ENCODE assay signal across 19 mouse cellular contexts in genomic region chr19:16371680-16372079, GRCm38 (mm10).
DNase-seq lines count a peak whose midpoint lies in the region; ATAC-seq lines count a peak whose summit lies in the region.
"Had no signal": no experiment of that assay in that cellular context is flagged by ENCODE, and none has a peak within 500 bp of the region (broad histone marks: within the 10 kb centered on the region; RNA-seq: fewer than 3 reads in every experiment).

No protein-coding gene starts in this region.

- H3K4me2 ChIP-seq in kidney, embryonic 16.5 days (replicated peaks; ENCODE audit: low read depth, low read length), result no peak overlapping the region
- no peak overlapping the region for H3K4me2 ChIP-seq in forebrain, embryonic 16.5 days (ENCODE audit: low read length)
- H3K4me2 ChIP-seq: forebrain, embryonic 12.5 days had no signal

- H3K9ac ChIP-seq in kidney, embryonic 16.5 days (replicated peaks; ENCODE audit: low read length), result no peak overlapping the region
- no peak overlapping the region for H3K9ac ChIP-seq in forebrain, embryonic 16.5 days (replicated peaks; ENCODE audit: low read depth, low read length)
- H3K9ac ChIP-seq: forebrain, embryonic 12.5 days had no signal

- peaks cover 24% of the 10 kb centered on the region; the same call in 1 of the 2 replicates for H3K4me1 ChIP-seq in kidney, embryonic 16.5 days (ENCODE audit: insufficient read depth, low read length)
- H3K4me1 ChIP-seq in forebrain, embryonic 16.5 days (replicated peaks; ENCODE audit: control insufficient read depth, insufficient read depth, low read length), result peaks cover 26% of the 10 kb centered on the region

- no peaks in the 10 kb centered on the region for H3K9me3 ChIP-seq in kidney, embryonic 16.5 days (ENCODE audit: low read length)
- H3K9me3 ChIP-seq in forebrain, embryonic 16.5 days (ENCODE audit: control insufficient read depth, low read length), result no peaks in the 10 kb centered on the region
- H3K9me3 ChIP-seq: forebrain, embryonic 12.5 days; heart, embryonic 10.5 days; megakaryocyte, embryonic 14.5 days had no signal

- DNase-seq in adrenal gland, postnatal 14 days, result peak; percentile 28
- no peak for DNase-seq in adrenal gland, postnatal 10 days
- DNase-seq in urinary bladder, postnatal 14 days (ENCODE audit: low spot score), result peak; percentile 24
- DNase-seq in urinary bladder, postnatal 4 days (ENCODE audit: low spot score in 2 of 2), result no peak
- peak; percentile 36 for DNase-seq in fibroblast of lung, adult 2 months (ENCODE audit: low read depth)
- DNase-seq: B cell, adult 2 months; cerebellum, adult 9-11 months; gastrocnemius, postnatal 36 days; heart, postnatal 36 days; kidney, adult 8-10 months; layer of hippocampus, postnatal 36 days; liver; right cerebral cortex, postnatal 14 days had no signal

- H3K36me3 ChIP-seq in kidney, embryonic 16.5 days (ENCODE audit: insufficient read depth, low read length), result no peaks in the 10 kb centered on the region
- H3K36me3 ChIP-seq in forebrain, embryonic 16.5 days (ENCODE audit: control insufficient read depth, insufficient read depth), result no peaks in the 10 kb centered on the region
- H3K36me3 ChIP-seq: forebrain, embryonic 12.5 days; heart, embryonic 10.5 days had no signal

- no peaks in the 10 kb centered on the region for H3K27me3 ChIP-seq in kidney, embryonic 16.5 days (ENCODE audit: insufficient read depth, low read length)
- H3K27me3 ChIP-seq in forebrain, embryonic 16.5 days (replicated peaks; ENCODE audit: control insufficient read depth, insufficient read depth, low read length), result no peaks in the 10 kb centered on the region
- H3K27me3 ChIP-seq: forebrain, embryonic 12.5 days; megakaryocyte, embryonic 14.5 days had no signal

- no peak for ATAC-seq in kidney, embryonic 16.5 days (ENCODE audit: low FRiP score, low TSS enrichment)
- ATAC-seq in megakaryocyte-erythroid progenitor cell, adult 5-6 weeks (replicated peaks; ENCODE audit: low FRiP score, low TSS enrichment, poor library complexity, severe bottlenecking), result no peak
- ATAC-seq in forebrain, embryonic 16.5 days, result no peak

- 64% methylated on average over 2 of the region's 2 CpGs for WGBS in kidney, embryonic 16.5 days
- WGBS in forebrain, embryonic 16.5 days, result 84% methylated on average over 2 of the region's 2 CpGs

- H3K27ac ChIP-seq in kidney, embryonic 16.5 days (ENCODE audit: low read length), result no peak overlapping the region
- H3K27ac ChIP-seq in forebrain, embryonic 16.5 days (ENCODE audit: low read length), result no peak overlapping the region
- H3K27ac ChIP-seq: forebrain, embryonic 12.5 days; heart, embryonic 10.5 days had no signal

- H3K4me3 ChIP-seq in kidney, embryonic 16.5 days (ENCODE audit: low read length), result no peak overlapping the region
- H3K4me3 ChIP-seq in forebrain, embryonic 16.5 days (replicated peaks; ENCODE audit: low read length), result no peak overlapping the region
- H3K4me3 ChIP-seq: forebrain, embryonic 12.5 days; heart, embryonic 10.5 days; megakaryocyte, embryonic 14.5 days had no signal

Comparison
In these comparisons a context has a peak if more than half of its experiments do, and no peak if none do; other contexts are left out.
1. DNase-seq: peak in adrenal gland, postnatal 14 days (single experiment), urinary bladder, postnatal 14 days (single experiment) and fibroblast of lung, adult 2 months (single experiment); none in adrenal gland, postnatal 10 days (single experiment) and urinary bladder, postnatal 4 days (0 of 2).